Mouse (Mus musculus) myocyte (in vitro differentiated cells): Measurements from ENCODE around the gene Garnl3.

Experiments used
- CEBPB ChIP-seq: IDR thresholded peaks from 2 replicates; pipeline ENCODE4 v1.6.1; 2011; ENCODE audit warnings: mild to moderate bottlenecking, moderate library complexity; ENCODE audit not compliant: poor library complexity, insufficient read depth, severe bottlenecking
- E2F4 ChIP-seq: IDR thresholded peaks from one replicate; pipeline ENCODE4 v1.6.1; 2011; ENCODE audit warnings: mild to moderate bottlenecking, control low read depth, moderate library complexity; ENCODE audit not compliant: insufficient read depth
- MAX ChIP-seq: IDR thresholded peaks from one replicate; pipeline ENCODE4 v1.6.1; 2011; ENCODE audit warnings: low read depth, mild to moderate bottlenecking, control low read depth
- POLR2A ChIP-seq: IDR thresholded peaks from one replicate; pipeline ENCODE4 v1.6.1; 2011; ENCODE audit warnings: low read depth, mild to moderate bottlenecking, control low read depth, moderate library complexity; ENCODE audit not compliant: insufficient read length
- SRF ChIP-seq: IDR thresholded peaks from one replicate; pipeline ENCODE4 v1.6.1; 2011; ENCODE audit warnings: low read depth; ENCODE audit not compliant: control insufficient read depth, insufficient read length
- TCF12 ChIP-seq: IDR thresholded peaks from one replicate; pipeline ENCODE4 v1.6.1; 2011; ENCODE audit warnings: mild to moderate bottlenecking, control low read depth; ENCODE audit not compliant: poor library complexity, insufficient read depth, severe bottlenecking
- TCF3 ChIP-seq: IDR thresholded peaks from one replicate; pipeline ENCODE4 v1.6.1; 2011; ENCODE audit warnings: low read depth, control low read depth; ENCODE audit not compliant: insufficient read length
- USF1 ChIP-seq: IDR thresholded peaks from one replicate; pipeline ENCODE4 v1.6.1; 2011; ENCODE audit warnings: low read depth, mild to moderate bottlenecking, control low read depth, moderate library complexity

DNA sequence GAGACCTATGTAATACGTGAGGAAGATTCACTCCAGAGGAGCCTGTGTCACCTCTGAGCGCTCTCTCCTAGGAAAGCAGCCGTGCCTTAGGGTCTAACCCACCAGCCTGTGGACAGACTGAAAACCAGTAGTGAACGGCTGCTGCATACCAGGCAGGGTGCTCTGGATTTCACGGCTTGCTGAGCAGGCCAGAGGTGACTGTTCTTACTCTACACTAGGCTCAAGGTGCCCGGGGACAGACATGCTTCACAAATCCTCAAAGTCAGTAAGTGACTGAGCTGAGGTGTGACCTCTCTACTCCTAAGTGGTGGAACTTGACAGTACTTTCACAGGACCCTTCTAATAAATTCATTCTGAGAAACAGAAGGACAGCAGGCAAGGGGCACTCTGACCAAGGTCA lies 108.6 kb downstream of the Garnl3 start:
- TF ChIP-seq POLR2A (no peak), USF1 (no peak), MAX (no peak), E2F4 (no peak), TCF12 (no peak), CEBPB (no peak), TCF3 (no peak), SRF (no peak)
